Mouse (Mus musculus) intestine, embryonic 14.5 days (tissue): Measurements from ENCODE around the gene Hspb3. TPM values are rescaled to one million over a fixed set of nuclear protein-coding genes. Genes with fewer than 3 reads are reported as not detected.

Experiments
- ATAC-seq: fragments of 200-750 bp; cut with Nextera tagmentation; replicated peaks from 2 replicates; pipeline ENCODE4 v1.8.0; 2017; ENCODE audit warnings: low read depth, moderate number of reproducible peaks, moderate TSS enrichment, moderate library complexity; ENCODE audit not compliant: low FRiP score, low TSS enrichment
- DNase-seq: peaks from one replicate; pipeline ENCODE4 v3.0.0-alpha.2; 2018; ENCODE audit warnings: low spot score
- H3K27ac ChIP-seq: fragments of 300-500 bp; sonication (generic); 2 replicates; pipeline ENCODE4 v1.5.1; 2014; ENCODE audit warnings: low read depth, mild to moderate bottlenecking, control low read depth
- H3K27me3 ChIP-seq: fragments of 300-500 bp; sonication (generic); replicated peaks from 2 replicates; pipeline ENCODE4 v1.6.1; 2014; ENCODE audit warnings: low read length, control low read depth; ENCODE audit not compliant: control insufficient read depth, insufficient read depth
- H3K36me3 ChIP-seq: fragments of 300-500 bp; sonication (generic); 2 replicates; pipeline ENCODE4 v1.6.1; 2014; ENCODE audit warnings: low read length, control low read depth; ENCODE audit not compliant: control insufficient read depth, insufficient read depth
- H3K4me1 ChIP-seq: fragments of 300-500 bp; sonication (generic); replicated peaks from 2 replicates; pipeline ENCODE4 v1.6.1; 2014; ENCODE audit warnings: low read length, control low read depth, mixed read lengths; ENCODE audit not compliant: control insufficient read depth, insufficient read depth
- H3K4me2 ChIP-seq: fragments of 300-500 bp; sonication (generic); 2 replicates; pipeline ENCODE4 v1.6.1; 2014; ENCODE audit warnings: low read length
- H3K4me3 ChIP-seq: fragments of 300-500 bp; sonication (generic); 2 replicates; pipeline ENCODE4 v1.5.1; 2014; ENCODE audit warnings: low read depth, low read length, control low read depth, mixed read lengths
- H3K9ac ChIP-seq: fragments of 300-500 bp; sonication (generic); 2 replicates; pipeline ENCODE4 v1.6.1; 2014; ENCODE audit warnings: mild to moderate bottlenecking, low read length
- H3K9me3 ChIP-seq: fragments of 300-500 bp; sonication (generic); 2 replicates; pipeline ENCODE4 v1.6.1; 2016; ENCODE audit warnings: low read length, control low read depth; ENCODE audit not compliant: control insufficient read depth
- WGBS: fragments of 180-500 bp; shearing (Covaris S2); extraction: QIAGEN DNeasy Blood & Tissue Kit; methylation state at CpG from one replicate; pipeline ENCODE4 v1.1.7; 2014; 5-methylcytosine and 5-hydroxymethylcytosine counted together
- polyA plus RNA-seq: library from polyadenylated mRNA; unstranded; fragments of >200 nt; fragmentation: Nextera tagmentation; extraction: Ambion mirVana; gene quantifications from 2 replicates; pipeline ENCODE4 v1.2.1, GENCODE M21; 2014

Hspb3 gene
- polyA plus RNA-seq, 1 experiment from 2014 or later: not detected

- ATAC-seq (no peak), DNase-seq (no peak)
- Histone ChIP-seq H3K4me3 (no peak overlapping the region), H3K4me1 (no peaks in the 10 kb centered on the region), H3K27ac (no peak overlapping the region), H3K9ac (no peak overlapping the region), H3K36me3 (no peaks in the 10 kb centered on the region), H3K27me3 (no peaks in the 10 kb centered on the region), H3K9me3 (no peaks in the 10 kb centered on the region), H3K4me2 (no peak overlapping the region)
- 81% methylated on average over 4 of the region's 4 CpGs for WGBS
Measured at GRCm38 (mm10) chr13:113656639-113657038, 6.8 kb downstream of the Hspb3 start.

- H3K9me3 ChIP-seq: no peaks in the 10 kb centered on the region
- H3K9ac ChIP-seq: no peak overlapping the region
- H3K4me2 ChIP-seq: no peak overlapping the region
- no peaks in the 10 kb centered on the region for H3K36me3 ChIP-seq
- 89% methylated on average over 4 of the region's 4 CpGs for WGBS
- no peaks in the 10 kb centered on the region for H3K4me1 ChIP-seq
- H3K4me3 ChIP-seq: no peak overlapping the region
- no peak overlapping the region for H3K27ac ChIP-seq
- DNase-seq (no peak), ATAC-seq (no peak)
- H3K27me3 ChIP-seq: no peaks in the 10 kb centered on the region
Measured at GRCm38 (mm10) chr13:113655511-113655910, 8.0 kb downstream of the Hspb3 start.

GRCm38 (mm10) chr13:113640944-113641597, 22.4 kb downstream of the Hspb3 start:
- DNase-seq (no peak), ATAC-seq (no peak)
- Histone ChIP-seq H3K4me2 (no peak overlapping the region), H3K9ac (no peak overlapping the region), H3K36me3 (no peaks in the 10 kb centered on the region), H3K27ac (no peak overlapping the region), H3K27me3 (no peaks in the 10 kb centered on the region), H3K9me3 (no peaks in the 10 kb centered on the region), H3K4me3 (no peak overlapping the region), H3K4me1 (no peaks in the 10 kb centered on the region)
- WGBS: 82% methylated on average over 11 of the region's 11 CpGs

- no peak overlapping the region for H3K27ac ChIP-seq
- no peaks in the 10 kb centered on the region for H3K9me3 ChIP-seq
- H3K36me3 ChIP-seq: no peaks in the 10 kb centered on the region
- H3K27me3 ChIP-seq: no peaks in the 10 kb centered on the region
- 28% methylated on average over 7 of the region's 7 CpGs for WGBS
- H3K9ac ChIP-seq: no peak overlapping the region
- DNase-seq (no peak), ATAC-seq (no peak)
- peaks cover 3% of the 10 kb centered on the region for H3K4me1 ChIP-seq
- H3K4me2 ChIP-seq: no peak overlapping the region
- no peak overlapping the region for H3K4me3 ChIP-seq
Measured at GRCm38 (mm10) chr13:113638914-113639313, 24.6 kb downstream of the Hspb3 start.

GRCm38 (mm10) chr13:113635799-113636222, 27.7 kb downstream of the Hspb3 start:
- Histone ChIP-seq H3K36me3 (no peaks in the 10 kb centered on the region), H3K4me2 (no peak overlapping the region), H3K27ac (no peak overlapping the region), H3K4me1 (peaks cover 3% of the 10 kb centered on the region), H3K9ac (no peak overlapping the region), H3K4me3 (no peak overlapping the region), H3K9me3 (no peaks in the 10 kb centered on the region), H3K27me3 (no peaks in the 10 kb centered on the region)
- WGBS: 81% methylated on average over 17 of the region's 17 CpGs
- ATAC-seq (no peak), DNase-seq (no peak)

GRCm38 (mm10) chr13:113634732-113635481, 28.6 kb downstream of the Hspb3 start:
- no peak overlapping the region for H3K27ac ChIP-seq
- no peak overlapping the region for H3K4me2 ChIP-seq
- no peak overlapping the region for H3K9ac ChIP-seq
- ATAC-seq: no peak
- no peaks in the 10 kb centered on the region for H3K27me3 ChIP-seq
- no peak for DNase-seq
- no peak overlapping the region for H3K4me3 ChIP-seq
- peaks cover 3% of the 10 kb centered on the region for H3K4me1 ChIP-seq
- no peaks in the 10 kb centered on the region for H3K9me3 ChIP-seq
- H3K36me3 ChIP-seq: no peaks in the 10 kb centered on the region
- 51% methylated on average over 15 of the region's 15 CpGs for WGBS

- DNase-seq (no peak), ATAC-seq (no peak)
- no peaks in the 10 kb centered on the region for H3K27me3 ChIP-seq
- 54% methylated on average over 6 of the region's 6 CpGs for WGBS
- H3K9me3 ChIP-seq: no peaks in the 10 kb centered on the region
- H3K9ac ChIP-seq: no peak overlapping the region
- H3K4me3 ChIP-seq: no peak overlapping the region
- H3K36me3 ChIP-seq: no peaks in the 10 kb centered on the region
- H3K4me1 ChIP-seq: peaks cover 3% of the 10 kb centered on the region
- H3K27ac ChIP-seq: no peak overlapping the region
- H3K4me2 ChIP-seq: no peak overlapping the region
Measured at GRCm38 (mm10) chr13:113632506-113632905, 31.0 kb downstream of the Hspb3 start.

GRCm38 (mm10) chr13:113627601-113628000, 35.9 kb downstream of the Hspb3 start:
- Histone ChIP-seq H3K27ac (no peak overlapping the region), H3K9me3 (no peaks in the 10 kb centered on the region), H3K36me3 (no peaks in the 10 kb centered on the region), H3K4me2 (no peak overlapping the region), H3K27me3 (no peaks in the 10 kb centered on the region), H3K4me1 (no peaks in the 10 kb centered on the region), H3K4me3 (no peak overlapping the region), H3K9ac (no peak overlapping the region)
- ATAC-seq (no peak), DNase-seq (no peak)
- 83% methylated on average over 8 of the region's 8 CpGs for WGBS

- H3K9ac ChIP-seq: no peak overlapping the region
- ATAC-seq (no peak), DNase-seq (no peak)
- no peak overlapping the region for H3K27ac ChIP-seq
- H3K27me3 ChIP-seq: no peaks in the 10 kb centered on the region
- WGBS: 77% methylated on average over 8 of the region's 8 CpGs
- H3K36me3 ChIP-seq: no peaks in the 10 kb centered on the region
- no peaks in the 10 kb centered on the region for H3K9me3 ChIP-seq
- no peak overlapping the region for H3K4me3 ChIP-seq
- H3K4me2 ChIP-seq: no peak overlapping the region
- H3K4me1 ChIP-seq: no peaks in the 10 kb centered on the region
Measured at GRCm38 (mm10) chr13:113622865-113623255, 40.6 kb downstream of the Hspb3 start.
